Mouse (Mus musculus): ENCODE measurements around the gene Olfr76. TPM values are rescaled to one million over a fixed set of nuclear protein-coding genes. Genes with fewer than 3 reads are reported as not detected.
"Not testable (repeated sequence)": the region's sequence is repeated elsewhere in the genome, so short reads cannot be mapped to it uniquely, and the experiment has no call there.

The Olfr76 gene
- polyA plus RNA-seq (2015; fragmentation: Nextera tagmentation; extraction: Ambion mirVana), result not detected in 2 replicates

DNA sequence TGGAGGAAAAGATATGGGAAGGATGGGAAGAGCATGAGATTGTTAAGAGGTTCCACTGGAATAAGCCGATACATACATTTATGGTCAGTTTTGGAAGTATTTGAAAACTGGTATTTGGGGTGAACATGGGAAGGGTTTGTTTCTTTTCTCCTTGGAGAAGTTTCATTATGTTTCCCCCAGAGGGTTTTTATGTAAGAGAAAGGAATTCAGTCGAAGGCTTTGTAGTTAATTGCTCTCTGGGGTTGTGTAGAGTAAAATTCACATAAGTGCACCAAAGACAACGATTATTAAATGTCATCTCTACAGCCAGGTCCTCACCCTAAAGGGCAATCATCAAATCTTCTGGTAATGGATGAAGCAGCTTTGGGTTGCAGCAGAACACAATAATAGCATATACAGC is at the start of gene Olfr76:
Gene Olfr76 (minus strand): TSS at position 101 of the 400 bp plus-strand sequence.
- no peak for DNase-seq (ENCODE audit: low spot score)

DNA sequence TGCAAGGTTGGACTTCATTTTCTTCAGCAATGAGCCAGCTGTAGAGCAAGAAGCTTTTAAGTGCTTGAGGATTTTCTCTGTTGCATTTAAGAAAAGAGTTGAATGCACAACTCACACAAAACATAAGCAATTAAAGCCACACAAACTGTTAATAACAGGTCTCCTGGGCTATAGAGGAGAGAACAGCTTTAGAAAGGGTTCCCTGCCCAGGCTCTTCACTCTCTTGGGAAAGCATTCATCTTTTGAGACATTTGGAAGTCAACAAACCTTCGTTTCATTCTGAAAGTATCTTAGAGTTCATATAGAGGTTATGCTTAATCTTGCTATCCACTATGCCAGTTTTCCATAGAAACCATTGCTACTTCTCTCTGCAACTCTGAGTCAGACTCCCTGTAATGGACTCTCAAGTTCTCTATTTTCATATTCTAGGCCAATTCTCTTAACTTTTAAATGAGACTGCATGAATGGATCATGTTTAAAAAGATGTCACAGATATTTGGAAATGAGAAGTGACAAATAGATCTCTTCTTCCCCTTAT is 47.1 kb upstream of the Olfr76 start, which contains the start of gene Olfr1555-ps1:
Gene Olfr1555-ps1 (minus strand): TSS at position 51 of the 538 bp plus-strand sequence.
- not testable (repeated sequence) for DNase-seq (ENCODE audit: low spot score)

DNA sequence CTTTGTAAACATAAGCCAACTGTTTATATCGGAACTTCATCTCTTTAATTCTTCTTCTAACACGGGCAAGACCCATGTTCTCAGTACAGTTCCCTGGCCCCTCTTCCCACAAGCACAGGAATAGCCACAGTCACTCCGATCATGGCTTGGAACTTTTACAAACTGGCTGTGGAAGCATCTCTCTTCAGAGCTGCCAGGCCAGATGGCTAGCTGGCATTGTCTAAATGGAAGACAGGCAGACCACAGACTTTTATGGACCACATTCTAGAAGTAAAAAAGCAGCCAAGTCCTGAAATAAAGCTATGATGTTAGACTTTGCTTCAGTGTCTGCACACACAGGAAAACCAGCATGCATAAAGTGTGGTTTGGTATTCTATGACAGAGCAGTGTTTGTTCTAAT is 22.4 kb upstream of the Olfr76 start:
- no peak for DNase-seq (ENCODE audit: low spot score)

DNA sequence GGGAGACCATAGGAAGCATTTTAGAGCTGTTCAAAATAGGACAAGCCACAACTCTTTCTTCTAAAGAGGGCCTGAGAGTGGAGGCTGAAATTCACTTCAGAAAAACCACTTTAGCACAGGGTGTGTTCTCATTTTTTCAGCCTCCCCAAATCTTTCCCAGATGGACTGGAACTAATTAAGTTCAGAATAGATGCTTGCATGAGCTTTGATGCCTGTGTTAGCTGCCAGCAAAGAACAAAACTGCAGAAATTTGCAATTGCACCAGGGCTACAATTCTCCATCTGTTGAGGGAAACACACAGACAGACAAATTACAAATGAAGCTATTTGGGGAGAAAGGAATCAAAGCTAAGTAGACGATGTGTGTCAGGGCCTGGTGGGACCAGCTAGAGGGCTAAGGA is 20.4 kb upstream of the Olfr76 start:
- DNase-seq (ENCODE audit: low spot score), result no peak

DNA sequence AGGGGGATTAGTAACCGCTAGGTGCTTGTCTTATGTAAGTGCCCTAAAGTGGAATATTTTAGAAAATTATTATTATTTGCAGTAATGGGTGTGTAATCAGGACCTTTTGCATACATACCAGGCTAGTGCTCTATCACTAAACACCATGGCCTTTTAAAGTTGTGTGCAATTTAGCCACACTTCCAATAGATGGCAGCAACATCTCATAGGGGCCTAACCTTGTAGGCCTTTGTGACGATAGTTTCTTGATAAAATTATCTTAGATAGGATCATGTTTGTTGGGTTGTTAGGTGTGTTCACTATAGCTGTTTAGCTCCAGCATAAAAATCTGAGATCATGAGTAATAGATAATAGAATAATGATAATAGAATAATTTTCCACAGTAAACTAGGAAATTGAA is 11.3 kb upstream of the Olfr76 start:
- DNase-seq (ENCODE audit: low spot score), result peak; percentile 5

DNA sequence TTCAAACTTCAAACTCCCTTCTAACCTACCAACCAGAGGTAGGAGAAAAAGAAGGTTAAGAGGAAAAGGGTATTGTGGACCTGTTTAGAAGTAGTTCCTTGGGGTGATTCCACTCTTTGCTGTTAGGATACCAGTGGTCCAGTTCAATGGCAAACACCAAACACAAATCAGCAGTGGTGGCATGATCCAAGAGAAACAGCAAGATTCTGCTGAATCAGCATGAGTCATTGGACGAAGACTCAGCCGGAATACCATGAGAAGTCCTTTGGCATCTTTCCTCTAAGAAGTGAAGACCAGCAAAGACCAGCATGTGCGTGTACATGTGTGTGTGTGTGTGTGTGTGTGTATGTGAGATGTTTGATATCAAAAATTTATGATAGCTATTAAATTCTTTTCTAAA is 6.5 kb downstream of the Olfr76 start:
- no peak for DNase-seq (ENCODE audit: low spot score)

DNA sequence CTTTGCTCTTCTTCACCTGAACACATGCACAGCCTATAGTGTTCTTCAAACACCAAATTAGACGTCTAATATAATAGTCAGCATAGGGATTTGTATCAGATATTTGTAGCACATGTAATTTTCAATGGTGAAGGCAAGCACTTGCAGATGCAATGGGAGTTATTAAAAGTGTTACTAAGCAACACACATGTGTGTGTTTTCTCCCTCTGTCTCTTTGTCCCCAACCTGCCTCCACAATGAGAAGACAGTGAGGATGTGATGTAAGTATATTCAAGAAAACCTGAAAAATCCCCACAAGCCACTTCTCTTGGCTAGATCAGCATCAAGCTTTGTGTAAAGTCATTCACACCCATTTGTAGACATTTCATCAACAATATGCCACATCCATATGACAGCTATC is 7.2 kb downstream of the Olfr76 start, which contains the start of gene Olfr1428:
Gene Olfr1428 (minus strand): TSS at position 101 of the 400 bp plus-strand sequence.
- DNase-seq (ENCODE audit: low spot score), result no peak

DNA sequence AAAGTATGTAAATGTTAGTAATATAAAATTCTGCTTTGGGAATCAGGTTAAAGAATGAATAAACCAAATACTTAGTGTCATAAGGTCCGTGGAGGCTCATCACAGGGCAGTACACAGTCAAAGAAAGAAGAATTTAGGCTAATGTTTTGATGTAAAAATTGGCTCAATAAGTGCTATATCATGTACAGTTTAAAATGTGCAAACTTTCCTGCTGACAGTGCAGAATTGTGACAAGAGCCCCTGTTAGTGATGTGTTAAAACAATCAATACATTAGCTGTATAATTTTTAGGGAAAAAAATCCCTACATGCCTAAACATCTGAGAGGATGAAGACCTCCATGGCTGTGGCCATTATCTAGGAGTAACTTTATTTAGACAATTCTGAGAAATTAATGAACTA is 9.2 kb downstream of the Olfr76 start:
- no peak for DNase-seq (ENCODE audit: low spot score)

DNA sequence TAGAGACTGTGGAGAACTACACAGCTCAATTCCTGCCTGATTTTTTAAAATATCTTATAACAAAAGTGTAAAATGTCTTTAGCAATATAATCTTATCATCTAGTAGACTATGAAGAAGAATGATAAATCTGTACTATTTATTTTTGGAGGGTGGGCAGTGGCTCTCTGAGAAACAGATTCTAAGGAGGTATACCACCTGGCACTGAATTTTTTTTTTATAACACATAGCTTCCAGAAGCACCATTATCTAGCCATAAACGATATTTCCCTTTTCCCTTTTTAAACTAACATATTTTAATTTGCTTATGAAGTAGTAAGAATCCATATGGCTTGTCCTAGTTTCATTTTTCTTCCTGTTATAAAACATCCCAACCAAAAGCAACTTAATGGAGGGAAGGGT is 18.5 kb downstream of the Olfr76 start:
- DNase-seq (ENCODE audit: low spot score), result no peak

DNA sequence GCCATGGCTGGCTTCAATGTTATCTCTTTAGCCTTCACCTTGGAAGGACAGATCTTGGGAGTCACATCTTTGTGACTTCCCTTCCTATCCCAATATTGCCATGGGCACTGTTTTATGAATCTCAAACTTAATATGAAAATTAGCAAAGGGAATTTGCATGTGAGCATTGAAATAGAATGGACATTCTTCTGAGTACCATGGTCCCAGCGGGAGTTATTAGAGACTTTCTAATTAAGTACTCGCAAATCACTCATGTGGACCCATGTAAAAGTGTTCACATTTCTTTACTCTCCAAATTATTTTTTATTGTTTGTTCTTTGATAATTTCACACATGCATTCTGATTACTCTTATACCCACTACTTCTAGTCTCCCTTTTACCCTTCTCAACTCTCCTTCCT is 19.8 kb downstream of the Olfr76 start, which contains the start of gene Olfr1427:
Gene Olfr1427 (minus strand): TSS at position 101 of the 400 bp plus-strand sequence.
- no peak for DNase-seq (ENCODE audit: low spot score)

DNA sequence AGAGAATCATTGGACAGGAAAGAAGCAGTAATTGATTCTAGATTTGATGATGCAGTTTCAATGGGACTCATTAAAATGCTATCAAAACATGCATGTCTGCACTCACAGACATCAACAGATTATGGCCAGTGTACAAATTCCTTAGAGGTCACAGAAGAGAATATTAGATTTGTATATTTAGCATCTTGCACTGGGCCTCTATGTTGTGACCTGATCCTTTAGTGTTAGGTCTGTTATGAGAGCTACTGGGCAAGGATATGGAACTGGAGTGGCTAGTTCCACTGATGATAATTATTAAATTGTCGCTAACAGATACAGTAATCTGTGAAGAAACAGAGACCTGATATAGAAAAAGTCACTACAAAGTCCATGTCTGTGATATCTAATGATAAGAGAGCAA is 31.1 kb downstream of the Olfr76 start, which contains the start of gene Olfr1426:
Gene Olfr1426 (minus strand): TSS at position 101 of the 400 bp plus-strand sequence.
- DNase-seq (ENCODE audit: low spot score), result no peak

DNA sequence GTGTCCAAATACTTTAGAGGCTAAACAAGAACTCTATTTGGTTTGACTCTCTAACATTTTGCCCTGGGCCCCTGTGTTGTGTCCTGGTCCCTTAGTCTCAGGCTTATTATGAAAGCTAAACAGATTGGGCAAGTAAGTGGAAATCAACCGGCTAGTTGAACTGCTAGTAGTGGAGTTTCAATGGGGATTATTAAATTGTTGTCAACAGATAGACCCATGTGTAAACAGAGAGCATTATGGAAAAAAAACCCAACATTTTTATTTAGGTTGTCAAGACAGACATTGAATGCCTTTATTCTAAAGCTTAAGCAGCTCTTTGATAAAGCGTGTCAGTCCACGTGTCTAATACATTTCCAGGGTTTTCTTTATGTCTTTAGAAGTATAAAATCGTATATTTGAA is 45.4 kb downstream of the Olfr76 start, which contains the start of gene Olfr1425:
Gene Olfr1425 (minus strand): TSS at position 101 of the 400 bp plus-strand sequence.
- not testable (repeated sequence) for DNase-seq (ENCODE audit: low spot score)

DNA sequence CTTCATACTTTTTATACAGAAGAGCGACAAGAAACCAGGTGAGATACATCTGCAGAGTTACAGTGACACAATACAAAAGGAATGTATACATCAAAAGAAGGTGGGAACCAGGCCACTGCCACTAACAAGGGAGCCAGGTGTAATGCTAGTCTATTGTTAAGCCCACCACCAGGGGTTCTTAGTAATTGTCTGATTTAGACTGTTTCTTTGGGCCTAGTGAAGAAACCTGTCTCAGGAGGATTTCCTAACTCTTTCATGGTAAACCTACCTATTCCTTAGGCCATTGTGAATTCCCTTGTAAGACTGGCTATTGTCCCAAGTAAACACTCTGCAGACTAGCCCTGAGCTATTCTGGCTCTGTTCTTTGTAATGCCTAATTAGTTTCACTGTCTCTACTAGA is 53.5 kb downstream of the Olfr76 start:
- not testable (repeated sequence) for DNase-seq (ENCODE audit: low spot score)

Other genes starting within 250 kb of the Olfr76 start
- gene Olfr1419, start 248.1 kb downstream of the Olfr76 start, polyA plus RNA-seq (2015; fragmentation: Nextera tagmentation; extraction: Ambion mirVana), result not detected in 2 replicates
- gene Olfr1420, start 236.6 kb downstream of the Olfr76 start, polyA plus RNA-seq (2015; fragmentation: Nextera tagmentation; extraction: Ambion mirVana), result not detected in 2 replicates
- gene Patl1, start 210.8 kb downstream of the Olfr76 start, polyA plus RNA-seq (2015; fragmentation: Nextera tagmentation; extraction: Ambion mirVana), result 12.5 and 13.1 TPM in 2 replicates
- 5.4 and 6.5 TPM in 2 replicates for gene Osbp, start 157.3 kb downstream of the Olfr76 start, polyA plus RNA-seq (2015; fragmentation: Nextera tagmentation; extraction: Ambion mirVana)
- gene Olfr1423, start 81.9 kb downstream of the Olfr76 start, polyA plus RNA-seq (2015; fragmentation: Nextera tagmentation; extraction: Ambion mirVana), result not detected in 2 replicates
- gene Olfr1424, start 60.5 kb downstream of the Olfr76 start, polyA plus RNA-seq (2015; fragmentation: Nextera tagmentation; extraction: Ambion mirVana), result not detected in 2 replicates
- not detected in 2 replicates for gene Olfr1425, start 45.5 kb downstream of the Olfr76 start, polyA plus RNA-seq (2015; fragmentation: Nextera tagmentation; extraction: Ambion mirVana)
- not detected in 2 replicates for gene Olfr1426, start 31.2 kb downstream of the Olfr76 start, polyA plus RNA-seq (2015; fragmentation: Nextera tagmentation; extraction: Ambion mirVana)
- gene Olfr1427, start 19.9 kb downstream of the Olfr76 start, polyA plus RNA-seq (2015; fragmentation: Nextera tagmentation; extraction: Ambion mirVana), result not detected in 2 replicates
- not detected in 2 replicates for gene Olfr1428, start 7.3 kb downstream of the Olfr76 start, polyA plus RNA-seq (2015; fragmentation: Nextera tagmentation; extraction: Ambion mirVana)
- gene Olfr1555-ps1, start 46.9 kb upstream of the Olfr76 start, polyA plus RNA-seq (2015; fragmentation: Nextera tagmentation; extraction: Ambion mirVana), result not detected in 2 replicates
- not detected in 2 replicates for gene Olfr1431, start 77.4 kb upstream of the Olfr76 start, polyA plus RNA-seq (2015; fragmentation: Nextera tagmentation; extraction: Ambion mirVana)
- gene Olfr1432, start 109.4 kb upstream of the Olfr76 start, polyA plus RNA-seq (2015; fragmentation: Nextera tagmentation; extraction: Ambion mirVana), result not detected in 2 replicates
- not detected in 2 replicates for gene Olfr262, start 118.5 kb upstream of the Olfr76 start, polyA plus RNA-seq (2015; fragmentation: Nextera tagmentation; extraction: Ambion mirVana)
- gene Olfr235, start 137.8 kb upstream of the Olfr76 start, polyA plus RNA-seq (2015; fragmentation: Nextera tagmentation; extraction: Ambion mirVana), result not detected in 2 replicates
- gene Olfr1434, start 156.7 kb upstream of the Olfr76 start, polyA plus RNA-seq (2015; fragmentation: Nextera tagmentation; extraction: Ambion mirVana), result not detected in 2 replicates
- gene Olfr1436, start 175.9 kb upstream of the Olfr76 start, polyA plus RNA-seq (2015; fragmentation: Nextera tagmentation; extraction: Ambion mirVana), result not detected in 2 replicates
- gene Olfr1437, start 201.9 kb upstream of the Olfr76 start, polyA plus RNA-seq (2015; fragmentation: Nextera tagmentation; extraction: Ambion mirVana), result not detected in 2 replicates
- gene Olfr1438-ps1, start 212.7 kb upstream of the Olfr76 start, polyA plus RNA-seq (2015; fragmentation: Nextera tagmentation; extraction: Ambion mirVana), result not detected in 2 replicates